Mouse (Mus musculus): Measurements from ENCODE around the gene Chd4.
A peak's percentile ranks its signal among the peaks of the same experiment; 100 is the strongest.

Chd4 gene

DNA sequence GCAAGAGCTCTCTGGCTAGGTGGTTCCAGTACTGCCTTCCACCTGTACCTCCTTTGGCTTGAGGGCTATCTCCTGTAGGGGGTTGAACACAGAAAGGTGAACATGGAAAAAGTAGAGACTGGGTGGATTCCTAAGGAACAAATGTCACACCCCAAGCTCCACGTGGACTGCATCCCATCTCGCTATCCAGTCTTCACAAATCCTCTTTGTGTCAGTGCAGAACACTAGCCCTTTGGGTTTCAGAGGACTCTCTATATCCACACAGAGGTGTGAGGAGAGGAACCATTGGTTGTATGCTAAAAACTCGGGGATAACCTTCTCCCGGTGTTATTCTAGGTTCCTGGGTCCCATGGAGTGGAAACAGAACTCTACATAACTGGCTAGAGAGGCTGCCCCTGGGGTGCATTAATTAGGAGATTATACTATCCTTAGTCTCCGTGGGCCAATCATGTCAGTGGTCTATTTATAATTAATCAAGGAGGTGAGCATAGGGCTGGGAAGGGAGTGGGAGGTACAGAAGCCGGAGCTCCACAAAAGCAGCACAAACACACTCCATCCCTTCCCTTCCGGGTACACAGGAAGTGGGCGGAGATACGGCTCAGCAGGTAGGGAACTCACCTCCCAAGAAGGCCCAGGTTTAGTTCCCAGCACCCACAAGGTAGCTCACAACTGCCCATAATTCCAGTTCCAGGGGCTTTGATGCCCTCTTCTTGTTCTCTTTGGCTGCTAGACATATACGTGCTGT is 5.3 kb upstream of the Chd4 start:
- no peak for DNase-seq (ENCODE audit: low spot score in 2 of 2)

DNA sequence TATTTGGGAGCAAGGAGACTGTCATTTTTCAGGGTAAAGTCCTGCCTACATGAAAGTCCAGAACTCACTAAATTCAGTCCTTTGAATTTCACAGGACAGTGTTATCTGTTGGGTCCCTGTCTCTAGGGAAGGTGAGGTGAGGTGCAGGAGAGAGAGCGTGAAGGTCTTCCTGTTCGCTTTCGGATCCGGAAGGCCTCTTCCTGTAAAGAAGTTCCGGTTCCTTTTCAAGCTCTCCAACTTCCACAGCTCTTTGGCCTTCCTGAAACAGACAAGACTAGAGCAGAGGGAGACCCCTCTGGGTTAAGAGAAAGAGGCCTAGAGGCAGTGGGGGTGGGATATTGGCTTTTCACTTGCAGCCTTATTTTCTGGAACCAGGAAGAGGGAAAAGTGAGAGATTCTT is 3.4 kb upstream of the Chd4 start:
- no peak for DNase-seq (ENCODE audit: low spot score in 2 of 2)

DNA sequence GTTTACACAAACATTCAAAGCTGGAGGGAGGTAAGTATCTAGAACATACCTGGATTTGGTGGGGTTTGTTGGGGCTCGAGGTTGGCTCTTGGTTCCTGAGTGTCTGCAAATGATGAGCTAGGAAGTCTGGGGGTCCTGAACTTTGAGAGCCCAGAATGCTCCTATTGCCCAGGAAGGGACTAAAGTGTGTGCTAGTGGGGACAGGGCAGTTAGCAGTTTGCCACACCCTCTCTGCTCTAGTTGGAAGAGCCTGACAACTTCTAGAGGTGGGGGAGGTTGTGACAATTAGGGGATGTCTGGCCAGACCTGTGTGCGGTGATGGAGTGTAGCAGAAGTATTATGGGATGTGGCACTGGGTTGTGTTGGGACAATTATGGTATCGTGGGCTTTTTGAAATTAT is 938 bp upstream of the Chd4 start:
- DNase-seq (ENCODE audit: low spot score in 2 of 2) = no peak

DNA sequence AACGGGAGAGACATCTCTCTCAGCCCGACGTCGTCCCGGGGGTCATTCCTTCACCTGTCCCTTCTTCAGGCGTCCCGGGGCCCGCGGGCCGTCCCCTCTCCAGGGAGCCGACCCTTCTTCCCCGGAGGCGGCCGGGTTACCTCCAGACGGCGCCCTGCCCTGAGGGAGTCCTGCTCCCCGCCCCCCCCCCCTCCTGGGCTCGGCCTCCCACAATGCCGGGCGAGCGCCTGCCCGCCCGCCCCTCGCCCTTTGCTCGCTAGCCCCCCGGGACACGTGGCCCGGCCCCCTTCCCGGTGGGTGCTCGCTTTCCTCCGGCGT is 457 bp downstream of the Chd4 start:
- DNase-seq (ENCODE audit: low spot score in 2 of 2) = no peak

DNA sequence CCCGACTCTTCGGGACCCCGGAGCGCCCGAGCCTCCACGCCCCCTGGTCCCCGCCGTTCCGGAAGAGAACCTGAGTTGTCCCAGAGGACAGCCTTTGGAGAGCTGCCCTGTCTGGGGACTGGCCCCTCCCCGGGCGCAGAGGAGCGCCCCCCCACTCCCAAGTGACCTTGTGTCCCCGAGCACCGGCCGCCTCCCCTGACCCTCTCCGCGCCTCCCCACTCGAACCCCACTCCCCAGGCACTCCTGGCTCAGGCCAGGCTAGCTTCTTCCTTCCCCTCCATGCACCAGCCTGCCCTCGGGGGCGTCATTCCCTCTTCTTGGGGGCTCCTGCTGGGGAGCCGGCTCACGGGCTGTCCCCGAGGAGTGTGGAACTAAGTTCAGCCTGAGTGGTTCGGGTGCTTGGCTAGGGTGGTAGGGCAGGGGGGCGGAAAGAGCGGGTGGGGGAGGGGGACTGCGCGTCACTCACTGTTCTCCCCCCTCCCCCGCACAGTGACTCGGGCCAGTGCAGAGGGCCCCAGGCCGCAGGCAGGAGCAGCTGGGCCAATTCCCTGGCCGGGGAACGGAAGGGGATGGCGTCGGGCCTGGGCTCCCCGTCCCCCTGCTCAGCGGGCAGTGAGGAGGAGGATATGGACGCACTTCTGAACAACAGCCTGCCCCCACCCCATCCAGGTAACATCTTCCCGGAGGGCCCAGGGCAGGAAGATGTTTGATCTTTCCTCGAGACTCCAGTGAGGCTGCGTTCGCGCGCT is 990 bp downstream of the Chd4 start:
- DNase-seq (ENCODE audit: low spot score in 2 of 2) = peak; percentile 71 to 75

DNA sequence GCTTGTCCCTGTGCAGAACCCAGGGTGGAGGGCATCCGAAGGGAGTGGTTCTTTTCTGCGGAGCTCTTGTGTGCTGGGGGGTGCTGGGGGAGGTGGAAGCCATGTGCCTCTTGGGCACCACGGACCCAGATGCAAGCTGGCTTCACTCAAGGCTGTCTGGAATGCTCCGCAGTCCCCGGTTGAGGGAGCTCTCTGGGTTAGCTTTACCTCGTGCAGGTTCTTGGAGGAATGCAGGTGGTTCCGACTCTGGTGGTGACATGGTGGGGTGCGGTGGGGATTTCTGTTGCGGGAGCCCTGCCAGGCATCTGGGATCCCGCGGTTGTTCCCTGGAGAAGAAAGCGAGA is 1.5 kb downstream of the Chd4 start:
- peak in 1 of 2 experiments; percentile 53 for DNase-seq (ENCODE audit: low spot score in 2 of 2)

DNA sequence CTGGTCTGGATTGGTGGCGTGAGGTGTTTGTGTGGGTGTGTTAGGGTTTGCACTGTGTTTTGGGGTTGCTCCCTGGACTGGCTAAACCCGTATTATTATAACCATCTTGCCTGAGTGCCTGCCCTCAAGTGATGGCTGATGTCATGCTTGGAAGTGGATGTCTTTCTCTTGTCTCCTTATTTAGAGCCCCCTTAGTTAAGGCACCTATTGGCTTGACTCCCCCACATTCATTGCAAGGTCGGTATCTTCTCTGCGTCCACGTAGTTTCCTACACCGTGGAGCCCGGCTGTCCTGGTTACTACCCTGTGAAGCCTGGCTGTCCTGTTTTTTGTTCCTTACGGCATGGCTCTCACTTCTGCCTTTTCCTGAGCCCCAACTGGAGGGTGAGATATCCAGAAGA is 2.2 kb downstream of the Chd4 start:
- no peak for DNase-seq (ENCODE audit: low spot score in 2 of 2)

DNA sequence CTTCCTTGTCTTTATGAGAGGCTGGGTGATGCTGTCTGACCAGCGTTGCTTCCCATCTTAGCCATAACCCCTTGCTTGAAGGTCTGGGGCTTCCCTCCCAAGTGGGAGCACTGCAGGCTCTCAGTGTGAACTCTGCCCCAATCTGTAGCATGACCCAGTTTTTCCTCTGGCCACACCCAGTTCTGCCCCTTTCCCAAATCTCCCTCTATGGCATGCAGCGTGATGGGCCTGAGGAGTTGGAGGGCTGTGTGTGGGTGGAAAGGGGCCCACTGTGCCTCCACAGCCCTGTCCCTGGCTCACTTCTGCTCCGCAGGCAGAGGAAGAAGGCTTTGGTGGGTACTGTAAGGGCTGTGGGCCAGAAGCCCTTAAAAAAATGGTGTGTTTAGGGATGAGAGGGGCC is 2.7 kb downstream of the Chd4 start:
- DNase-seq (ENCODE audit: low spot score in 2 of 2) = no peak

DNA sequence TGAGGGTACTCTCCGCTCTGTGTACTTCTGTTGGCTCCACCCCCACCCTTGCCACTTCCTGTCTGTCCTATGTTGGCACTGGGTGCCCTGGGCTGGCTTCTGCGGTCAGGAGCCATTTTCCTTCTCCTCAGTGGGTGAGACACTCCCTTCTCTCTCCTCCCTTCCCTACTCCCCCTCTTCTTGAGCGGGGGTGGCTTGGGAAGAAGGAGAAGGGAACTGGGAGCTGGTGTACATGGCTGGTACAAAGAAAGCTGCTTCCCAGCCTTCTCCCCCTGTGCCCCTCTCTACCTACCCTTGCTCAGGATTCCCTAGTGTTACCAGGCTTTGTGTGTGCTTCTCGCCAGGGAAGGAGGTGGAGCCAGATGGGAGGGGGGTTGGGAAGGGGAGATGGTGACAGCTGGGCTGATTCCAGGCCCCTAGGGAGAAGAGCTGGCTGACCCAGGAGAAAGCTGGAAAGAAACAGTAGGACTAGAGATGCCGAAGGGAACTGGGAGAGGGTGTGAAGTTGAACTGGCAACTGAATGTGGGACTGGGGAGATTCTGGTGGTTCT is 3.7 kb downstream of the Chd4 start:
- DNase-seq (ENCODE audit: low spot score in 2 of 2) = peak in 1 of 2 experiments; percentile 53

DNA sequence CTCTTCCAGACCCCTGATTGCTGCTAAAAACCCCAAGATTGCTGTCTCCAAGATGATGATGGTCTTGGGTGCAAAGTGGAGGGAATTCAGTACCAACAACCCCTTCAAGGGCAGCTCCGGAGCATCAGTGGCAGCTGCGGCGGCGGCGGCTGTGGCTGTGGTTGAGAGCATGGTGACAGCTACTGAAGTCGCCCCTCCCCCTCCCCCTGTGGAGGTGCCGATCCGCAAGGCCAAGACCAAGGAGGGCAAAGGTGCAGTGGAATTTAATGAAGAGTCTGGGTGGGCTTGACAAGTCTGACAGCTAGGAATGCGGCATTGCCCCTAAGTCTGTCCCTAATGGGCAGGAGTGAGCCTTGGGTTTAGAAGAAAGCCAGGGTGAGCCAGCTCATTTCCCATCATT is 5.7 kb downstream of the Chd4 start:
- peak in 1 of 2 experiments; percentile 31 for DNase-seq (ENCODE audit: low spot score in 2 of 2)

DNA sequence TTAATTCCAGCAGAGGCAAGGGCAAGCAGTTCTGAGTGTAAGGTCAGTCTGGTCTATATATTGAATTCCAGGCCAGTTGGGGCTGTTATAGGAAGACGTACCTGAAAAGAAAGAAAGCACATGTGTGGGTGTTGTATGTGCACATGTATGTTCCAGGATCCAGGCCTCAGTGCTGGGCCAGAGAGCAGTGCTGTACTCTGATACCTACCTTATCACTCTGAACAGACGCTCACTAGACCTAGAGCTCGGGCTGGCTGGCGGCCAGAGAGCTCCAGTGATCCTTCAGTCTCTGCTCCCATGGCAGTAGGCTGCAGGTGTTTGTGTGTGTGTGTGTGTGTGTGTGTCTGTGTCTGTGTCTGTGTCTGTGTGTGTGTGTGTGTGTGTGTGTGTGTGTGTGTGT is 8.4 kb downstream of the Chd4 start:
- no peak for DNase-seq (ENCODE audit: low spot score in 2 of 2)

DNA sequence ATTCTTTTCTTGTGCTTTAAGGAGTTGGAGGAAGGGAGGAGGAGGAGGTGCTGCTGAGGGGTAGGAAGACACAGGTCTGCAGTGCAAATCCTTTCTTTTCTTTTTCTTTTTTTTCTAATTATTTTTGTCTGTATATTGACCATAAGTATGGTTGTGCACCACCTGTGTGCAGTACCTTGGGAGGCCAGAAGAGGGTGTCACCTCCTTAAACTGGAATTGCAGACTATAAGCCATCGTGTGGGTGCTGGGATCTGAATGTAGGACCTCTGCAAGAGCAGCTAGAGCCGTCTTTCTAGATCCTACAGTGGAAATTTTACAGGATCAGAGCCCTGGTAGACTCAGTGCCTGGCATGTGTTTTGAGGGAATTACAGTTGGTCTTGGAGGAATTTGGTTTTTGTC is 11.9 kb downstream of the Chd4 start:
- DNase-seq (ENCODE audit: low spot score in 2 of 2) = no peak

DNA sequence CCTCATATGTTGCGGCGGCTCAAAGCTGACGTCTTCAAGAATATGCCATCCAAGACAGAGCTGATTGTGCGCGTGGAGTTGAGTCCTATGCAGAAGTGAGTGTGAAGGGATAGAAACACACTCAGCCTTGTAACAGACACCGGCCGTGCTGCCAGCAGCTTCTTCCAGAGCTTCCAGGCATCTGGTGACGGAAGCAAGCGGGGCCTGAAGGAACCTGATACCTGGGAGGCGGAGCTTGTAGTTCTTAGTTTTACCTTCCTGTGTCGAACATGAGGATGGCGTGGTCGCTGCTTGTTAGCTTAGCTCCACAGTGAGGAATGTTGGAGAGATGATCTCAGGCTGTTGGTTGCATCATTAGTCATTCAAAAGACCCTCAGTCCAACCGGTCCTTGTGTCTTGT is 13.6 kb downstream of the Chd4 start:
- no peak for DNase-seq (ENCODE audit: low spot score in 2 of 2)

DNA sequence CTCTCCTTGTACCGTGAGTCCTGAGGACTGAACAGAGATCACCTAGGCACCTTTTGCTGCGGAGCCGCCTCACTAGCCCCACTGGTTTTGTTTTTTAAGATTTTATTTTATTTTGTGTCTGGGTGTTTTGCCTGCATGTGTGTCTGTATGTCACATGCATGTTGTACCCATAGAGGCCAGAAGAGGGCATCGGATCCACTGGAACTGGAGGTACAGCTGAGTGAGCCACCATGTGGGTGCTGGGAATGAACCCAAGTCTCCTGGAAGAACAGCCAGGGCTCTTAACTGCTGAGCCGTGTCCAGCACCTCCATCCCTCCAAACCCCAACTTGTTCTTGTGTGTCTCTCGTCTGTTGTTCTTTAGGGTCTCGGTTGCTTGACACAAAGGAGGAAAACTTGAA is 15.1 kb downstream of the Chd4 start:
- peak; percentile 61 to 74 for DNase-seq (ENCODE audit: low spot score in 2 of 2)

DNA sequence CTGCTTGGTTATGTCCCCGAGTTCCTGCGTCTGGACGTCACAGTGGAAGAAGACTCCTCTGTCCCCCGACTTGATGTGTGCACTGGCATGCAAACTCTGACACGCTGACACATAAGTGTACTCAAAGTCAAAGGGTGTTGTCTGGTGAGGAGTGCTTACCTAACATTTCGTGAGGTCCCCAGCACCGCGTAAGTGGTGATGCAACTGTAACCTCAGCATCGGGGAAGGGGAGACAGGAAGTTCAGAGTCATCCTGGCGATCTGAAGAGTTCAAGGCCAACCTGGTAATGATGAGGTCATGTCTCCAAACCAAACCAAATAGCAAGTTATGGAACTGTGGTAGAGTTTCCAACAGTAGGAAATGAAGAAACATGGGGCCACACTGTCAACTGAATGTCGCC is 16.8 kb downstream of the Chd4 start:
- no peak for DNase-seq (ENCODE audit: low spot score in 2 of 2)

DNA sequence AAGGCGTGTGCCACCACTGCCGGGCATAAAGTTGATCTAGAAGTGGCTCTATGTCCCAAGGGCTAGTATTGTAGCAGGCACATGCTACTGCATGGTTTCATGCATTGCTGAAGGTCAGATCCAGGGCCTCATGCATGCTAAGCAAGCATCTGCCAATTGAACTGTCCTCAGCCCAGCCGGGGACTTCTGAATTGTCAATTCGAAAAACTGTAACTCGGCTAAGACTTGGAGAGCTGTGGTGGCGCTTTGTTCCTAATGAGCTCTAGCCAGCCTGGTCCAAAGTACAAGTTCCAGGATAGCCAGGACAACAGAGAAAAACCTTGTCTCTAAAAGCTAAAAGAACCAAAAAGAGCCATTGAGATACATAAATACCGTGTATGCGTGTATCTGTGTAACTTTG is 23.6 kb downstream of the Chd4 start:
- no peak for DNase-seq (ENCODE audit: low spot score in 2 of 2)

DNA sequence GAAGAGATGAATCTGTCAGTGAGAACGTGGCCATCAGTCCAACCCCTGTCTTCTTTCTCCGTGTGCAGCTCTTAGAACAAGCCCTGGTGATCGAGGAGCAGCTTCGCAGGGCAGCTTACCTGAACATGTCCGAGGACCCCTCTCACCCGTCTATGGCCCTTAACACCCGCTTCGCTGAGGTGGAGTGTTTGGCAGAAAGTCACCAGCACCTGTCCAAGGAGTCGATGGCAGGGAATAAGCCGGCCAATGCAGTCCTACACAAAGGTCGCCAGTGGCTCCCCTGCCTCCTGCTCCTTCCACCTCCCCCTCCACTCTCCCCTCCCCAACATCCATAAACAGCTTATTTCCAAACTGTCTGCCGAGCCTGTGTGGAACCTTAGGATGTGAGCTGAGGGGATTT is 32.9 kb downstream of the Chd4 start:
- no peak for DNase-seq (ENCODE audit: low spot score in 2 of 2)

DNA sequence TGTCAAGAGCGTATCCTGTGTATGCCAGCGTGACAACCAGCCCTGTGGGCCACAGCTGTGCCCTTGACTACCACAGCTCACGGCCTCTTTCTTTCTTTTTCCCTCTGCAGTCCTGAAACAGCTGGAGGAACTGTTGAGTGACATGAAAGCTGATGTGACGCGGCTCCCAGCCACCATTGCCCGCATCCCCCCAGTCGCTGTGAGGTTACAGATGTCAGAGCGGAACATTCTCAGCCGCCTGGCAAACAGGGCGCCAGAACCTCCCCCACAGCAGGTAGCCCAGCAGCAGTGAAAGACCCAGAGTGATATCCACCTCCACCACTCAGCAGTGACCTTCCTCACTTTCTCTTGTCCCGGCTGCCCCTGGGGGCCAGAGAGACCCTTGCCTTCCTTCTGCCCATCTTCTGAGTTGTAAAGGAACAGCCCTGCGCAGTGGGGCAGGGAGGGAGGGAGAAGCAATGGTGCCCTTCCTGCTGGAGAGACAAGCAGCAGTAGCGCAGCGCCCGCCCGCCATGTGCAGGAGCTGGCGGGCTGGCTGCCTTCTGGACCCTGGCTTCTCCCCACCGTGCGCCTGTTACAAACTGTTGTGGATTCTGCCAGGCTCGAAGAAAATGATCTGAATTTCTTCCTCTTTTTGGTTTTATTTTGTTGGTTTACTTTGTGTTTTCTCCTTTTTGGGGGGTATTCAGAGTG is 34.1 kb downstream of the Chd4 start:
- DNase-seq (ENCODE audit: low spot score in 2 of 2) = no peak

DNA sequence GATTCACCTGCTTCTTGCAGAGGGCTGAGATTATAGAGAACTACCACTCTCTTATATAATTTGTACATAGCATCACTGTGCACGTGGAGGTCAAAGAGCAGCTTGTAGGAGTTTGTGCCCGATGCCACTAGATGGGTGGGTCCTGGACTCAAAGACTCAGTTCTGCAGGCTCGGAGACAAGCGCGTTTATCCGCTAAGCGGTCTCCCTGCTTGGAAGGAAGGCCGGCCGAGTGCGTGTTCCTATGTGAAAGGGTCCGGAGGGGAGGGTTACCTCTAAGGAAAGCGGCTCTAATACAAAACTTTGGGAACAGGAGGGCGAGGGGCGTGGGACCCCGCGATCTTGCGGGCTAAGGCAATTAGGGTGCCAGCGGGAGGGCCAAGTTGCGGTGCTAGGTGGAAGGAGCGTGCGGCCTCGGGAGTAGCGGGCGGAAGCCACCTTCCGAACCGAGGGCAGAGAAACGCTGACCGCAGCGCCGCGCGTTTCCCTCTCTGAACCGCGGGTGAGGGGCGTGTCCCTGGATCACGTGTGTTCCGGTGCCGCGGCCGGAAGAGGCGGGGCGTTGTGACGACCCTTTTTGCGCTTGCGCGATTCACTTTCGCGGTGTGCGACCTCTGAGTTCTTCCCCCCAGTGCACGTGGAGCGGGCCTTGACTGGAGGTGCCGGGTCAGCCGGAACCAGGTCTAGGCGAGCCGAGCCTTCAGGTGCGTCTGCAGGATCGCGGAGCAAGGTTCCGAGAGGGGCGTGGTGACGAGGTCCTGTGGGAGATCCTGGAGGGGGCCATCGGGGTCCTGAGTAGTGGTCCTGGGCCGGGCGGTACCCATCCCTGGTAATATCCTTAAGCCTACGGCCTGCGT is 35.7 kb downstream of the Chd4 start, which contains the start of gene Nop2:
Gene Nop2, plus strand, starts transcription at position 608 of the 855 bp plus-strand sequence.
- peak; percentile 91 to 93 for DNase-seq (ENCODE audit: low spot score in 2 of 2)

DNA sequence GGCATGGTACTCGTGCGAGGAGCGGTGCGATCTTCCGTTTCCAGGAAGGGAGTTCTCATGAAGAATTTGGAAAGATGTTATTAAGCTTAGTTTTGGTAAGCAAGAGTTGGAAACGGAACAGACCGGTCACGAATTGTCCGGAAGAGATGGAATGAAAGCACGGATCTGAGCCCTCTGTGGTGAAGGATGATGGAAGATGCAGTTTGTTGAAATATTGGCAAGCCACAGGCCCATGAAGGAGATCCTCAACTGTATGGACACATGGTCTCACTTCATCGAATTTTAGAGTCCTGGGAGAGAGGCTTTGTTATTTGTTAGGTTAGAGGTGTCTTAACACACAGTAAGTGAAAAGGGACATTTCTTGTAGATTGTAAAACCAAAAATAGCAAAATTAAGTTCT is 36.7 kb downstream of the Chd4 start:
- no peak for DNase-seq (ENCODE audit: low spot score in 2 of 2)

DNA sequence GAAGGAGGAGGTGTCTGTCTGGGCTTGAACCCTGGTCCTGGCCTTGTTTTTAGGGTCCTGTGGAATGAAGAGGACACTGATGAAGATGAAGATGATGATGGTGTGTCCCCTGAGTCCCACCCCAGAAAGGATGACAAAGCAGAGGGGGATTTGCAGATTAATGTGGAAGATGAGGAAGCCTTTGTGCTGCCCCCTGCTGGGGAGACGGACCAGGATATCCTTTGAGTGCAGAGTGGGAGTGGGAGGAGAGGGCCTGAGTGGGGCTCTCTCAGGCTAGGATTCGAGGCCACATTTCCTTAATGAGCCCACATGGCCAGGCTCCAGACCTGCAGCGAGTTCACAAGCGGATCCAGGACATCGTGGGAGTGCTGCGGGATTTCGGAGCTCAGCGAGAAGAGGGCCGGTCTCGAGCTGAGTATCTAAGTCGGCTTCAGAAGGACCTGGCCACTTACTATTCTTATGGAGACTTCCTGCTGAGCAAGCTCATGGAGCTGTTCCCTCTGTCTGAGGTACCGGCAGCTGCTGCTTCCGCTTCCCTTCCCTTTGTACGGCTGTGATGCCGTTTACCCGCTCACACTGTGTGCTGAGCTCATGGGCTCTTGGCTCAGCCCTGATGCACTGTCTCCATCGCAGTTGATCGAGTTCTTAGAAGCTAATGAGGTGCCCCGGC is 41.4 kb downstream of the Chd4 start:
- peak in 1 of 2 experiments; percentile 69 for DNase-seq (ENCODE audit: low spot score in 2 of 2)

Measured in right cerebral cortex, postnatal 10 days (tissue).